Mouse (Mus musculus): Measurements from ENCODE around the gene Galnt17.

Gene Galnt17

GRCm38 (mm10) chr5:131015341-131015740 is 293.0 kb downstream of the Galnt17 start:
- DNase-seq = no peak

DNA sequence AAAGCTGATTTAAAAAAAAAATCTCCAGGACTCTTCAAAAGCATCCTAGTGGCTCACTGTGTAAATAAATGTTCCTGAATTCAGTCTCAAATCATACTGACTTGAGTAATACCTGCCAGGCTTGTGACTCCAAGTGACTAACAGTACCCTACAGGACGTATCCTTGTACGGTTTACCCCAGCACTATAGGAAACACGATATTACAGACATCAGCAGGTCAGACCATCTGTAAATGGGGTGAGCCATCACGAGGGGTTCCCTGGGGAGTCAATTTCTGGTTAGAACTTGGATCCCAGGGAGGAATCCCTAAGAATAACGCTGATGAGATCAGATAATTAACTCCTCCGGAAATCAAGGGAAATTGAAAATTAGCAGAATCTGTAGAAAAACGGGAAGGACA is 294.5 kb downstream of the Galnt17 start:
- DNase-seq = no peak

DNA sequence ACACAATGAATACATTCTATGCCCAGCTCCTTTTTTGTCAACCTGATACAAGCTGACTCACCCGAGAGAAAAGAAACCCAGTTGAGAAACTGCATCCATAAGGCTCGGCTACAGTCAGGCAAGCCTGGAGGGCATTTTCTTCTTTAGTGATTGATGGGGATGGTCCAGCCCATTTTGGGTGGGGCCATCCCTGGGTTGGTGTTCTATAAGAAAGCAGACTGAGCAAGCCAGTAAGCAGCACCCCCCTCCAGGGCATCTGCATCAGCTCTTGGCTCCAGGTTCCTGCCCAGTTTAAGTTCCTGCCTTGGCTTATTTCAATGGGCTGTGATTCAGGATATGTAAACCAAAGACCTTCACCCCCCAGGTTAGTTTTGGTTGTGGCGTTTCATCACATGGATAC is 295.2 kb downstream of the Galnt17 start:
- no peak for DNase-seq

- DNase-seq = peak; percentile 6
These were observed 298.8 kb downstream of the Galnt17 start for GRCm38 (mm10) chr5:131009510-131009909.

GRCm38 (mm10) chr5:131008507-131008906 is 299.8 kb downstream of the Galnt17 start:
- DNase-seq = peak; percentile 6

DNA sequence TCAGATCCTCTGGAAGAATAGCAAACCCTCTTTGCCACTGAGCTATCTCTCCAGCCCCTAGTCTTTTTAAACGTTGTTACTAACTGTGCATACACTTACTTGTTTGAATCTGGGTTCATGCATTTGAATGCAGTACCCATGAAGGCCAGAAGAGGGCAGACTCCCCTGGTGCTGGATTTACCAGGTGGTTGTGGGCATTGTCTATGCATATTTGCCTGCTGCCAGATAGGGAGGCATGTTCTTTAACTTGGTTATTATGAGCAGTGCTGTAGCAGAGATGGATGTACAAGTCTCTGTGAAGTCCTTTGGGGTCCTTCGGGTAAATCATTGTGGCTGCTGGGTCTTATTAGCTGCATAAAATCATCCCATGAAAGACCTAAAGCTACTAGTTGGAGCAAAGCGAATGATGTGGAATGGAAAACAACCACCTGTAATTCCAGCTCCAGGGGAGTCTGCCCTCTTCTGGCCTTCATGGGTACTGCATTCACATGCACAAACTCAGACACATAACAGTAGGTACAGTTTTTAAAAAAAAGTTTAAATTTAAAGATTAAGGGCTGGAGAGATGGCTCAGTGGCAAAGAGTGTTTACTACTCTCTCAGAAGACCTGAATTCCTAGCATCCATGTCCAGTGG is 300.3 kb downstream of the Galnt17 start:
- peak; percentile 41 for DNase-seq

DNA sequence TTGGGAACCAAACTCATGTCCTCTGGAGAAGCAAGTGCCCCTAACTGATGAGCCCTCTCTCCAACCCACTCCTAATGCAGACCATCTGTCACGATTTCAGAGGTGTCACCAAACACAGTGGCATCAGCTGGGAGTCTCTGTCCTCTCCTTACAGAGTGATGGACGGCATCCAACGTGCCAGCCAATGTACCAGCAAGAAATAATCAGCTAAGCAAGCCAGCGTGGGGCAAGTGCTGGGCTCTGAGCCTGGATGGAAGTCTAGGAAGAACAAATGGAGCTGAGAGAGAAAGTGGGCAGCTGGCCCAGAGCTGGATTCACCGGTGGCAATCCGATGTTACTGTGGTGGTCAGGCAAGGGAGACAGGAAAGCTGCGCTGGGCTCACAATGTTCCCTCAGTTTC is 301.1 kb downstream of the Galnt17 start:
- no peak for DNase-seq

- DNase-seq = no peak
These were observed 301.8 kb downstream of the Galnt17 start for GRCm38 (mm10) chr5:131006524-131006923.

DNA sequence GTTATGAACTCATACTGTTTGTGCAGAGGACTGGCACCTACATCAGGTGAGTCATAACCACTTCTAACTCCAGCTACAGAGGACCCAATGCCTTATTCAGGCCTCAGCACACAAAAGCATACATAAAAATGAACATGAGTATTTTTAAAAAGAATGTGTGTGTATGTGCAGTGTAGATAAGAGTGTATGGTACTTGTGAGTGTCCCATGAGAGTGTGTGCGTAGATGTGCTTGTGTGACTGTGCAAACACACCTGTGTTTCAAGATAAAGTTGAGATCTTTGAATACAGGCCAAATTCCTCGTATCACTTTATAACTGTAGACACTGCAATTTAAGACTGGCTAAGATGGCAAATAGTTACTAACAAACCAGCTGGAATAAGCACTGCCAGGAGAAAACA is 307.7 kb downstream of the Galnt17 start:
- no peak for DNase-seq

DNA sequence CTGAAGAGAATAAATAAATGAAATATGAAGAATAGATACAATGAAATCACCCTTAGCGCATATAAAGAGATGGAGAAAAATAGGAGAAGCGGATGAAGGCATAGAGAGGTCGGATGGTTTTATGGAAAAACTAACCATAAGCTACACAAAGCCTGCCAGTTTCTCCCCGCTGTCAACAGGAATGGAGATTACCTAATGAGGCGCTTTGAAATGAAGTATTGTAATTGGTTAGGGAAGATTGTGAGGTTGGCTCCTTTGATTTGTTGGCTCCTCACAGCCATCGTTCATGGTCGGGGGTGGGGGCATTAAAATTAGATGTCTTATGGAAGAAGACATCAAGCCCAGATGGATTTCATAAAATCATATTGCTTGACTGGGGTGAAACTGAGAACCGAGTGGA is 329.0 kb downstream of the Galnt17 start:
- DNase-seq = no peak

- DNase-seq = no peak
These were observed 329.4 kb downstream of the Galnt17 start for GRCm38 (mm10) chr5:130978871-130979270.

GRCm38 (mm10) chr5:130977999-130978398 is 330.3 kb downstream of the Galnt17 start:
- DNase-seq = no peak

GRCm38 (mm10) chr5:130952361-130952760 is 355.9 kb downstream of the Galnt17 start:
- no peak for DNase-seq

DNA sequence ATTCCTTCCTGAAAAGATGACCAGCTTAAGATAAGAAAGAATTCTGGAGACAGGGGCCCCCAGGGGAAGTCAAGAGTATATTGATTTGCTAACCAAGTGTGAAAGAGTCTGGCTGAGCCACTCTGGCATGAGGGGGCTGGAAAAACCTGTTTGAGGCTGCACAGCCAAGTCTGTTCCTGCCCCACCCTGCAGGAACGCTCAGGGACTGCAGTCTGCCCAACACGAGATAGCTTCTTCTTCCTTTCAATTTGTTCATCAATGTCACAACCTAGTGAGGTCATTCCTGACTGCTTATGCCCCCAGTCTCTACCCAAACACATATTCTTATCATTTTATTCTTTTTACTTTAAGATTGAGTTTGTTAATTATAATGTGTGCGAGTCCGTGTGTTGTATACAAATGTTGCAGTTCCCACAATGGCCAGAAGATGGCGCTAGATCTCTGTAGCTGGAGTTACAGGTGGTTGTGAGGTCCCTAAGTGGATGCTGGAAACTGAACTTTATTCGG is 357.4 kb downstream of the Galnt17 start:
- peak; percentile 3 for DNase-seq

- DNase-seq = no peak
These were observed 357.9 kb downstream of the Galnt17 start for GRCm38 (mm10) chr5:130950421-130950820.

DNA sequence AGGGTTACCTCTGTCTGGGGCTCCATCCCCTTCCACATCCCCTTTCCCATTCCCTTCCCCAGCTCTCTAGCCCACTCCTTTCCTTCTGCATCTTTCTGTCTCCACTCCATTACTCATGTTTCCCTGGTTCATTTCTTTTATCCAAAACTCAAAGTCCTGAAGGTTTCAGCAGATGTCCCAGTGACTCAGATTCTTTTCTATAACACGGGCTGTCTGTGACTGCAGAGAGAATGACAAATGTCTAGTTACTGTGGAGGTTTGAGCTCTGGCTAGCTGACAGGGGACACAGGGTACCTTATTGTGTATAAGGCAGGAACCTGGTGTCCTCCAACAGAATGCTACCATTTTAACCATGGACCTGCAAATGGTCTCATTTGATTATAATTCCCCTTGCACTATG is 358.6 kb downstream of the Galnt17 start:
- DNase-seq = no peak

DNA sequence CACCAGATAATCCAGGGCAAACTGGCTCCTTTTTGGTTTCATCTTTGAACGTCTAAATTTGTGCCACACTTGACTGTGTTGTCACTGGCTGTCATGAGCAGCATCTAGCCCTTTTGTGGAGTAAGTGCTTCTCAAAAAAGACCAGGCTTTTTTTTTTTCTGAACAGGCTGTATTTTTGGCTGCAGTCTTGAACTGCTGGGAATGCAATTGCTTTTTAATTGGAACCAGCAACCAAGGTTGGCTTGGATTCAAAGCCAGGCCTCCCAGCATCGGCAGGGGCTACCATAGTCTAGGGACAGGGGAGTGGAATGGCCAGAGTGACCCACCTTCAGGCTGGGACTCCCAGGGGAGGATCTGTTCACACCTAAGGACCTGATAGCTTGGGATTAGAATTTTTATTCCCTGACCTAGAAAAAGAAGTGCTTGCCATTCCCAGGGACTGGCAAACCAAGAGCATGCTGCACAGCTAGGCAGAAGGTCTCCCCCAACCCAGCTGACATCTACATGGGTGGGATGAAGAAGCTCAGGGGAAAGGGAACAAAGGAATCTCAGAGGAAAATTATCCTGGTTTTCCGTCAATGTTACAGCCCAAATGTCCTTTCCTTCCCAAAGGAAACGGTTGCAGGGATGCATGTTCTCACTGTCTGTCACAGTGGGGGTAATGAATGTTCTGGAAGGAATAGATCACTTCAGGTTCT is 369.2 kb downstream of the Galnt17 start:
- DNase-seq = peak; percentile 3

DNA sequence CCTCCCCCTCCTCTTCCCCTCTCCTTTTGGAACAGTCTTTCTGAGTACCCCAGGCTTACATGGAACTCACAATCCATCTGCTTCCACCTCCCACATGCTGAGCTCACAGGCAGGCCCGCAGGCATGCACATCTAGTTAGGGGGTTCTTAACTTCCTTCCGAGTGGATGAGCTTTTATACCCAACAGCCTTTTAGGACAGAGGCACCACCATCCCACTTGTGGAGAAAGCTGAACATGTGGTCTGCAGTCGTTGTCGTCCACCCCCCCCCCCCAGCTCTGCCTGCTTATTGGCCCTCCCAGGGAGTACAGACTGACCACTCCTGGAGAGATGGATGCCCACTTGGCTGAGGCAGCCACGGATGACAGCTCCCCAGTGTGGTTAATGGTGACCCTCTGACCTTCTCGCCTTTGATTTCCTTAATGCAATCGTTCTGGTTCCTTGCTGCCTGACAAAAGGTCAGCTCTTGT is 370.0 kb downstream of the Galnt17 start:
- peak; percentile 34 for DNase-seq

DNA sequence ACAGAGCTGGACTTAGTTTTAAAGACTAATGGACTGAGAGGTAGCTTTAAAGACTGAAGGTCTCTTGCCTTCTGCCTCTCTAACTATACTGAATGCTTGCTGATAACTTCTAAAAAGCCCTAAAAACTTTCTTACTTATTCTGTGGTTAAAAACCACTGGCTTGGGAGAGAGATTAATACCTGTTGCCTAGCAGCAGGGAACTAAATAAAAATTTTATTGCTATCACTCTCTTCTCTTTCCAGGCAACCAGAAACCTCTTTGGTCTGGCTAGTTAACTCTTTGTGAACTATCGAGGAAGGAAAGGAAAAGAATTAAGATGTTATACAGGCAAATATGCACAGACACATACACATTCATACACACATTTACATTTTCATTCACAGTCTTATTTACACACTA is 377.3 kb downstream of the Galnt17 start:
- DNase-seq = no peak

- DNase-seq = no peak
These were observed 380.5 kb downstream of the Galnt17 start for GRCm38 (mm10) chr5:130927794-130928149.

GRCm38 (mm10) chr5:130927138-130927793 is 381.0 kb downstream of the Galnt17 start:
- no peak for DNase-seq

- no peak for DNase-seq
These were observed 382.6 kb downstream of the Galnt17 start for GRCm38 (mm10) chr5:130925681-130926080.

DNA sequence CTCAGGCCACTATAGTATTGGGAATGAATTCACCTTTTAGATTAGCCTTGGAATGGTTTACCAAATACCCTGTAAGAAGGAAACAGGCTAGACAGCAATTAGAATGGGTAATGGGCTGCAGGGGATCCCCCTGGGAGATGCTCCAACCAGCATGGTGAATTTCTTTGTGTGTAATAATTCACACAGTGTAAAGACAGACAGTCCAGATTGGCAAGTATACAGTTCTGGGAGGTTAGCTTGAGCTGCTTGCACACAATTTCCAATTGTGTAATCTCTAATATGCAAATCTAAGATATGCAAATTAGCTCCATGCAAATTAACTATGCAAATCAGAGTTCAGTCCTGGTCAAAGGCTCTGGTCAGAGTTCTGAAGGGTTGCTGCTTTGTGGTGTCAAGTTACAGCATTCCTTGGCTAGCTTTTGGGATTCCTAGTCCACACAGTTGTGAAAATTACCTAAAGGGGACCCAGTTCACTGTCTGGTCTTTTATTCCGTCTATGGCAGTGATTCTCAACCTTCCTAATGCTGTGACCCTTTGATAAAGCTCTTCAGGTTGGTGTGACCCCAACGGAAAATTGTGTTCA is 384.0 kb downstream of the Galnt17 start:
- DNase-seq = no peak

DNA sequence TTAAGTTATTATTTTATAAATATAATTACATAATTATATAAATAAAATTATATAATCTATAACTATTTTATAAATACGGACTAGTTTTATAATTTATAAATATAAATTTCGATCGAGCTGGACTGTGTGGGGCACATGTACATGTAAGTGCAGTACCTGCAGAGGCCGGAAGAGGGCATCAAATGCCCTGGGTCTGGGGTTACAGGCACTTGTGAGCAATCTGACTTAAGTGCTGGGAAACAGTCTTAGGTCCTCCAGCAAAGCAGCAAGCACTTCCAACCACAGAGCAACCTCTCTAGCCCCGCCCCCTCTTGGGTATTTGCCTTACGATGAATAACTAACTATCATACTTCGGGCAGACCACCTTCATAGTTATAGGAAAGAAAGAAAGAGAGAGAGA is 388.3 kb downstream of the Galnt17 start:
- no peak for DNase-seq
